Mouse (Mus musculus): ENCODE measurements around the gene Apoc4. TPM values are rescaled to one million over a fixed set of nuclear protein-coding genes. Genes with fewer than 3 reads are reported as not detected.
"Not testable (repeated sequence)": the region's sequence is repeated elsewhere in the genome, so short reads cannot be mapped to it uniquely, and the experiment has no call there.

Apoc4 gene
- total RNA-seq, 2 experiments from 2014 or later, result 82.0 to 218 TPM

DNA sequence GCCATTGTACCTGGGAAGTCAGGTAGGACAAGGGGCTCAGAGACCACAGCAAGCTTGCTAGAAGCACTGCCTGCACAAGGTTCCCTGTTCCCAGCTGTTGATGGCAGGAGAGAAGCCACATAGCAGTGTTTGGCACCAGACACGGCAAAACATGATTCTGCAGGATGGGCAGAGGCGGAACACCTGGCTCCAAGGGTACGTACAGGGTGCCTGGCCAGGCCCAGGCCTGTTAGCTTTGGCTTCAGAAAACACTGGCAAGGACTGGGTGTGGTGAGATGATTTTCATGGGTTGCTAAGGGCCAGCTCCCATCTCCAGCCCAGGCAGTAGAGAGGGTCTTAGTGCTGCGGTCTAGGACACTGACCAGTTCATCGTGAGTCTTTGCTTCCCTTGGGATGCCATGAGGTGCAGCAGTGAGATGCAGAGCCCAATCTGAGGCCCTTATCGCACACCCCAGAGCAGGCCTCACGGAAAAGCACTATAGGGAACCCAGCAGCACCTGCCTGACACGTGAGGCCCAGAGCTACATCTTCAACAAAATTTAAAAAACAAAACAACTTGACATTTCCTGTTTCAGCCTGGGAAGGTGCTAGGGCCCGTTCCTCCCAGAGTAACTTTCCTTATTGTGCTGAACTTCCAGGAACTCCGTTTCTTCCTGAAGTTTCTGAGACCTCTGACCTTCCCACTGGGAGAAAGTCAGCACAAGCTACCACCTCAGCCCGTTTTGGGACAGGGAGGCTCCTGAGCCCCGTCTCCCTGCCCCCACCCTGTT is 19.2 kb upstream of the Apoc4 start:
- no peak for DNase-seq (ENCODE audit: low spot score in 2 of 2)

DNA sequence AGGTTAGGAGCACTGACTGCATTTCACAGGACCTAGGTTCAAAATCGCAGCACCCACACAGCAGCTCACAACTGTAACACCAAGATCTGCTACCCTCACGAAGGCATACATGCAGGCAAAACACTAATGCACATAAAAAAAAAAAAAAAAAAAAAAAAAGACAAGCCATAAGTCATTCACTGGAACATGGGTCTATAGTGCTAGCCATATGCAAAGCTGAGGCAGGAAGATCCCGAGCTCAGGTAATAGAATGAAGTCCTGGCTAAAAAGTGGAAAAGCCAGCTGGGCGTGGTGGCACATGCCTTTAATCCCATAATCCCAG is 18.5 kb upstream of the Apoc4 start:
- DNase-seq (ENCODE audit: low spot score in 2 of 2), result no peak

DNA sequence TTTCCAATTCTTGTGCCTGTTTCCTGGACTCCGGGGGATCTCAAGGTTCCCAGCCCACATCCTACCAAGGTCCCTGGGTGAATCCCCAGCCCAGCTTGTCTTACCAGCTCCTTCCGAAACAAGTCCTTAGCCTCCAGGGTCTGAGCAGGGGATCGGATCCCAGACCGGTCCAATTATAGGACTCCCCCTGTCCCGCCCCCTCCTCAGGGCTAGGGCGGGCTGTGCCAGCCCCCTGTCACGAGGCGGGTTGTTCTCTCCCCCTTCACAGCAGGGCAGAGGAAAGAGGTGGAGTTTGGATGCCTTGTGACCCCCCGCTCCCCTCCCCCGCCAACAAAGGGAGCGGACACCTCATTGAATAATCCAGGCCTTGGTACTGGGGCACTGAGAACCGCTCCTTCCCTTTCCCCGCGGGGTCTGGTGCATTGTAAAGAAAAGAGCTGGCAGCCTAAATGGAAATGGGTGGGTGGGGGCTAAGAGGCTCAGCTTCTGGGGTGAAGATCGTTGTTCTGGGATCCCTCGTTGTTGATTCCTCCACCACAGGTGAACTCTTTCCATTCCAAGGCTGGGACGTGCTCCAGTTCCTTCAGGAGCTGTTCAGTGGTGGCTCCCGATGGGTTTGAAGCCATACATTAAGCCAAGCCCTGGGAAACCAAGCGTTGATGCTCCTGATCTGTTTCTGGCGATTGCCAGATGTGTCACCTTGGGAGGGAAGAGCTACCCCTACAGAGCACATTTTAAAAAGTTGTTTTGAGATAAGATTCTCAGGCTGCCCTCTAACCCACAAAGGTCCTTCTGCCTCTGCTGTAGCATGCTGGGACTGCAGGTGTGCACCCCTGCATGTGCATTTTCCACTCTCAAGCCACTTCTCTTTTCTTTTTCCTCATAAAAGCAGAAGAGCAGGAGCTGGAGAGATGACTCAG is 17.9 kb upstream of the Apoc4 start, which contains the start of gene Apoe:
Gene Apoe (minus strand): TSS at position 282 of the 920 bp plus-strand sequence.
- peak in 1 of 2 experiments; percentile 54 for DNase-seq (ENCODE audit: low spot score in 2 of 2)

DNA sequence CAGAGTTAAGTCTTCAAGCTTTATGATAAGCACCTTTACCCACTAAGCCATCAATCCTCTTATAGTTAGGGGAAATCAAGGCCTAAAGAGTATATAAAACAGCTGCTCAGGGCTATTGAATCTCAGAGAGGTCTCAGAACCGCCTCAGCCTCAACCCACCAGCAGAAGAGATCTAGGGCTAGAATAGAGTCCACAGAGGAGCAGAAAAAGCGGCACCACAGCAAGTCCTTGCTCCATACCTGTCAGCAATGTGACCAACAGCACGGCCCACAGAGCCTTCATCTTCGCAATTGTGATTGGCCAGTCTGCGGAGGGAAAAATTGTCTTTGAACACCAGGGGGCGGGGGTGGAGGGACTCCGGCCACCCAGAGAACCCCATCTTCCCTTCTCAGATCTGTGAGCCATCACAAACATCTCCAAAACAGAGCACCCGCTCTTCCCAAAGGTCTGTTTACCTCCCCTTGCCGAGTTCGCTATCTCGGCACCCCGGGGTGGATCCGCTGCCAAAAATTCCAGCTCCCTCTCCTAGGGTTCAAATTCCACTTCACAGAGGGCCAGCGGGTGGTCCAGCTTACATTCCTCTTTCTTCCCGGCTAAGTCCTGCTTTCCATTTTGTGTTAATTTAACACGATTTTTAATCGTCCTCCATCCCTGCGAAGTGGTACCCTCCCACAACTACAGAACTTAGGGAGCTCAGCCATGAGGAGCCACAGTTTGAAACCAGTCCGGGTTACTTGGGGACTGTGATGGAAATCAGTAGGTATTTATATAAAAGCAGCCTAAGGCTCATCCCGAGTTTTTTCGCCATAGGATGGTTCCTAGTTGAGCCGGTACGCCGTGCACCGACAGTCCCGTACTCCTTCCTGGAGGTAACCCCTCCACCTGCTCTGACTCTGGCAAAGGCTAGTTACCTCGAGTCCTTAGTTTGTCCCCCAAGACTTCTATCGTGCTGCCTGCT is 16.9 kb upstream of the Apoc4 start:
- no peak for DNase-seq (ENCODE audit: low spot score in 2 of 2)

DNA sequence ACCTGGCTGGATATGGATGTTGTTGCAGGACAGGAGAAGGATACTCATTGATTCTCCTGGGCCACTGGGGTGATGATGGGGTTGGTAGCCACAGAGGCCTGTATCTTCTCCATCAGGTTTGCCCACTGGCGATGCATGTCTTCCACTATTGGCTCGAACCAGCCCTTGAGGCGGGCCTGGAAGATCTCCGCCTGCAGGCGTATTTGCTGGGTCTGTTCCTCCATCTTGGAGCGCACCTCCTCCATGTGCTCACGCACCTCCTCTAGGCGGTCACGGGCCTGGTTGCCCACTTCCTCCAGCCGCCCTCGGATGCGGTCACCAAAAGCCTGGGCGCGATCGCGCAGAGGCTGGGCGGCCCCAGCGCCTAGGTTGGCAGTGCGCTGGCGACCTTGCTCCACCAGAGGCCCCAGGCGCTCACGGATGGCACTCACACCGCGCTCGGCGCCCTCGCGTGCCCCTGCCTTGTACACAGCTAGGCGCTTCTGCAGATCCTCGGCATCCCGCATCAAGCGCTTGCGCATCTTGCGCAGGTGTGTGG is 15.1 kb upstream of the Apoc4 start:
- no peak for DNase-seq (ENCODE audit: low spot score in 2 of 2)

DNA sequence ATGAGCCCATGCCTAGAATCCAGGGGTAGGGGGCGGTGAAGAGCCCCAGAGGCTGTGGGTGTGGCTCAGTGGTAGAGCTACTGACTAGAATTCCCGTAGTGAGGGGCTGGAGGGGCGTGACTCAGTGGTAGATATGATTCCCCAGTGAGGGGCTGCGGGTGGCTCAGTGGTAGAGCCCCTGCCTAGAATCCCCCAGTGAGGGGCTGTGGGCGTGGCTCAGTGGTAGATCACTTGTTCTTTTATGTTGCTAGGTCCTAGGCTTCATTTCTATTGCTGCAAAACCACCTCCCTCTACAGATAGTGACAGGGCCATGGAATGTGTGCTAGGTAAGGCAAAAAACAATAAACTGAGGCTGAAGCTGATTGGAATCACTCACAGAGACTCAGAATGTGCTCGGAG is 14.6 kb upstream of the Apoc4 start:
- no peak for DNase-seq (ENCODE audit: low spot score in 2 of 2)

DNA sequence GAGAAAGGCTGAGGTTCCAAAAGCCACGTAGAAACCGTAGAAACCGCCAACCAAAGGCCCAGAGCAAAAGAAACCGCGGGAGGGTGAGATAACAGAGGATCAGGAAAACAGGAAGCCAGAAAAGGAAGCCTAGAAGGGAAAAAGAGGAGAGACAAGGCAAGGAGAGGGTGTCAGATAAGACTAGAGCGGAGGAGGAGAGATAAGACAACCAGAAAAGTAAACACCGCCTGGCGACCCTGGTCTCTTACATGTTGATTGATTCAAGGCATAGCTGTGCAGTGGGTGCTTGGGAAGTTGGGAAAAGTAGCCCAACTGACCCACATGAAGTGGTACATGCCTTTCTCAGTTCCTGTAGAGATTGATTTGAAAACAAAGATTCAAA is 13.9 kb upstream of the Apoc4 start:
- DNase-seq (ENCODE audit: low spot score in 2 of 2), result no peak

DNA sequence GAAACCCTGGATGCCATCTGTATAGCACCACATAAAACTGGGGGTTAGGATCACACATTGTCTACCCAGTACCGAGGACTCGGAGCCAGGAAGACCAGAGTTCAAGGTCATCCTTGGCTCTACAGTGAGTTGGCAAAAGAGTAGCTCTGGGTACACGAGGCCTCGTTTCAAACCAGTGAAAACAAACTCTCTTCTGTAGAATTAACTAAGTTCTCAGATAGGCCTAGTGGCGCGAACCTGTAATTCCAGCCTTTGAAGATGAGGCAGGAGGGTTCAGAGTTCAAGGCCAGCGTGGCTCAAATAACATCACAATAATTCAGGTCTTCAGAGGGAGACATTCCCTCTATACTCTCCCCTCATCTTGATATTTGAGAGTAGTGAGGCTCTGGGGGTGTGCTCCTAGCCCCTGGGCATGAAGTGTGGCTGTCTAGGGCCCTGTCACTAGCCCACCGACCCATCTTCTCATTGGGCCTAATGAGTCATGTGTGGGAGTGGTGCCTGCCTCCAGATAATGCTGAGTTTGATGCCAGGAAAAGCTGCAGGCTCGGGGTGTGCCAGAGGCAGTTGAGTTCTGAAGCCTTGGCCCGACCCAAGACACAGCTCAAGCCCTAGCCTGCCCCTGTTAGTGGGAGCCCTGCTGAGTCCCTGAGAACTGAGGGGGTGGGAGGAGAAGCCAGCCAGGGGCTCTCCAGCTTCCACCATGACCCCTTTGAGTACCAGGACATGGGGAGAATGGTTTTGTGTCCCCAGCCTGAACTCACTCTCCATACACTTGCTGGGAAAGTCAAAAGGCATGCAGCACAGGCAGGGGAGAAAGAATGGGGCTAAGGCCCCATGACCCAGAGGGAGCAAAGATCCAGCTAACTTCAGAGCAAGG is 13.3 kb upstream of the Apoc4 start:
- no peak for DNase-seq (ENCODE audit: low spot score in 2 of 2)

DNA sequence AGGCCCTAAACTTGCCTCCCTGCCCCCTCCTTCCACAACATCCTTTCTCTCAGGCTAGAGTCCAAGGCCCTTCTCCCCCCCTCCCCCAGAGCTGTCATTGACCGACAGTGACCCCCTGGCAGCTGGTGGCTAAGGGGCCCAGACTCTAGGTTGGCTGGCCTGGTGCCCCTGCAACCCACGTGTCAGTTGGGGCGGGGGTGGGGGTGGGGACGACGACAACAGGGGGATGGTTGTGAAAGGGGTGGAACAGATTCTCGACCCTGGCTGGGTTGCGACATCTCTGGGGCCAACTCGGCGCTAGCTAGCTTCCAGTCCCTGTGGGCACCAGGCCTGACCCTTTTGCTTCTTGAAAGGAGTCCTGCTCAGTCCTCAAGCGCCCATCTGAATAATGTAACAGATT is 12.1 kb upstream of the Apoc4 start:
- DNase-seq (ENCODE audit: low spot score in 2 of 2), result peak in 1 of 2 experiments; percentile 50

DNA sequence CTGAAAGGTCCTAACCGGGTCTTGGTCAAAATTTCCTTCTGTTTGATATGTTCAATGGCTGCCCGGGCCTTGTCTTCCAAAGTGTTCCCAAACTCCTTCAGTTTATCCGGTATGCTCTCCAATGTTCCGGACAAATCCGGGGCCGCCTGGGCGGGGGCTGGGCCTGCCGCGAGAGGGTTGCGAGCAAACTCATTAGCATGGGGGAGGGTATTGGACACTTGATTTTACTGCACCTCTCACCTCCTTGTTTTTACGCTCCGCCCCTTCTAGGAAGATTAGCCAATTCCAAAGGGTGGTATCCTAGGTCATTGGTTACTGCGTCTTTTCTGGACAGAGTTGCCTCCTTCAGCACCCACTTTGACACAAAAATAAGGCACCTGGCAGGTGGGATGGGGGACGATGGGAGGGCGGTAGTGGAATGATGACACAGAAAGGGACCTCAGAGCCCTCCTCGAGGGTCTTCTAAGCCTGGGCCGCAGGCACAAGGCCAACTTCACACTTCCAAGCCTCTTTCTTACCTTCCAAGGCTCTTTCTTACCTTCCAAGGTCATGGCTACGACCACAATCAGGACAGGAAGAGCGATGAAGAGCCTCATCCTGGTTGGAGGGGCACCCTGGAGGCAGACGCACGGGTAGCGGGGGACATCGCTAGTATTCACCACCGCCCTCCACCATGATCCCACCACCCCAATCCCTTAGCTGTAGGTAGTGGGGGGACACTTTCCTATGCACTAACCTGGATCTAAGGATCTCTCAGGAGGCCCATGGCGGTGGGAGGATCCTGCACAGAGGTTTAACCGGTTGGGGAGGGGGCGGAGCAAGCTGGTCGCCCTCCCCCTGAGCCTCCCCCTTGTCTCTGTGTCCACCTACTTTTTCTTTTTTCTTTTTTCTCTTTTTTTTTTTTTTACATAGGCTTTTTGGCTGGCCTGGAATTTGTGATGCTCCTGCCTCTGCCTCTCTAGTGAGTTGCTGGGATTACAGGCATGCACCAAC is 10.9 kb upstream of the Apoc4 start, which contains the start of gene Apoc1:
Gene Apoc1 (minus strand): TSS at position 788 of the 993 bp plus-strand sequence.
- DNase-seq (ENCODE audit: low spot score in 2 of 2), result no peak

DNA sequence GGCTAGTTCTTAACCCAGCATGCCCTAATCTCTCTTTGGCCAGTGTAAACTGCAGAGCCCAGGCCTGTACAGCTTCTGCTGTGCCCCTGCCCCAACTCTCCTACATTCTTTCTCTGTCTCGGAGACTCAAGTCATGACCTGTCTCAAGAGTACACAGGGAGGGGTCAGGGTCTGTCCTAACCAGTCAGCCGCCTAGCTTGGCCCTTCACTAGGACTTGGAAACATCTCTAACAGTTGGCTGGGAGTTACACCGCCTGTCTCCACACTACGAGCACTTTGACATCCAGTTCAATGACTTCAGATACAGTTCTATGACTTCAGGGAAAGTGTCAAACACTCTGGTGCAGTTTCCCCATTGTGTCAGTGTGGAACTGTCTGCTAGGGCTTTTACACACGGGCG is 10.2 kb upstream of the Apoc4 start:
- no peak for DNase-seq (ENCODE audit: low spot score in 2 of 2)

DNA sequence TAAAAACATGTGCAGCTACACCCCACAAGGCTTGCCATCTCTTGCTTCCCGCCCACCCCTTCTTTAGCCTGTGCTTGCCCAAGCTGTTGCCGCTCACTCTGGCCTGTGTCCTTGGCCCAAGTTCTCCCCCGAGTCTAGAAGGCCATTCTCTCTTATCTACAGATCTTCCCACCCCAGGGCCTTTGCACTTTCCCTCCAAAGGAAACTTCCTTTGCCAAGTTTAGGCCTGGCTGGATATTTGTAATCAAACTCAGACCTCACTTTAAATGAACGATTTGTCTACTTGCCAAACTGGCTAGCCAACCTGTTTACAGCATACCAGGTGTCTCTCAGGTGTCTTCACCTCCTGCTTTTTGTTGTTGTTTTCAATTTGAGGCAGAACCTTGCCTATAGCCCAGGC is 9.6 kb upstream of the Apoc4 start:
- no peak for DNase-seq (ENCODE audit: low spot score in 2 of 2)

DNA sequence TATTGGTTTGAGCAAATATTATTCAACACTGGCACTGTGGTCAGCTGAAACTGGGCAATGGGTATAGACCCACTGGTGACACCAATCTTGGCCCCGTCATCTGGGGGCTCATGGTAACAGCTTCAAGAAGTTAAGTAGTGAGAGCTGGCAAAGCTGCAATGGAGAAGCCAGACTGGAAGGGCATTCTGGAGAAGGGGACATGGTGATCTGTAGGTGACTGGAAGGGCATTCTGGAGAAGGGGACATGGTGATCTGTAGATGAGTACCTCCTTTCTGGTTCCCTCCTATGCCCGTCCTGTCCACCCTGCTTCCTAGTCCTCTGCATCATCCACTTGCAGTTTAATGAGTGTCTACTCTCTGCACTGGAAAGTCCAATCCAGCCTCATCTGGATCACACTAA is 7.3 kb upstream of the Apoc4 start:
- no peak for DNase-seq (ENCODE audit: low spot score in 2 of 2)

DNA sequence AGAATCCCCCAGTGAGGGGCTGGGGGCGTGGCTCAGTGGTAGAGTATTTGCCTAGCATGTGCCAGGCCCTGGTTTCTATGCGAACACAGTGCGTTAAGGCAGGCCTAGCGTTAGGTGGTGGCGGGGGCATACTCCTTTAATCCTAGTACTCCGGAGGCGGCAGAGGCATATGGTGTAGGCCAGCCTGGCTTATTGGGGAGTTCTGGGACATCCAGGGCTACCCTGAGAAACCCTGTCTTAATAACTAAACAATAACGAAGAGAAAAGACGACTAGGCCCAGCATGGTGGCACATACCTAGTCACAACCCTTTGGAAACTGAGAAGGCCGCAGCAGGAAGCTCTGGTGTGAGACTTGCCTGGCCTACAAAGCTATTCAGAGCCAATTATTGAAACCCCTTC is 6.8 kb upstream of the Apoc4 start:
- DNase-seq (ENCODE audit: low spot score in 2 of 2), result no peak

DNA sequence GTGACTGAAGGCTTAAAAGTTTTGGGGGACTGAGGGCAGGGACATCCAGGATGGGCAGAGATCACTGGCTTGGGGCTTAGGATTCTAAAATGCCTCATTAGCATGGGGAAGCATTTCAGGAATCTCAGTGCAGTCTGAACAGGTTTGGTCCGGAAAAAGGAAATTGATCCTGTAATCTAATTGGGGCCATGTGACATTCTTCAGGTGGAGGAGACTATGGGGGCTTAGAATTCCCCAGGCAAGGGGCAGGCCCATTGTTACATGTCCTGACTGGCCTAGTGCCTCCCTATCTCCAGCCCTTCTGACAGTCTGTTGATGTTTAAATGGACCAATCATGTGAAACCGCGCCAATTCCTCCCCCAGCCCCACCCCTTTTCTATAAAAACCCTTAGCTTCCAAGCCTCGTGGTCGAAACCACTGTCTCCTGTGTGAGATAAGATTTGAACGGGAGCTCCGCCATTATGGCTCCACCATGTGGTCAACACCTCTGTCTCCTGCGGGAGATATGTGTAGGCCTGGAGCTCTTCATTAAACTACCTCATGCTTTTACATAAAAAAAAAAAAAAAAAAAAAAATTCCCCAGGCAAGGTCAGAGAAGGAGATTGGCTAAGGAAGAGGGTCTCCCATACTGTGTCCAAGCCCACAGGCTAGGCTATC is 5.8 kb upstream of the Apoc4 start:
- DNase-seq (ENCODE audit: low spot score in 2 of 2), result not testable (repeated sequence)

DNA sequence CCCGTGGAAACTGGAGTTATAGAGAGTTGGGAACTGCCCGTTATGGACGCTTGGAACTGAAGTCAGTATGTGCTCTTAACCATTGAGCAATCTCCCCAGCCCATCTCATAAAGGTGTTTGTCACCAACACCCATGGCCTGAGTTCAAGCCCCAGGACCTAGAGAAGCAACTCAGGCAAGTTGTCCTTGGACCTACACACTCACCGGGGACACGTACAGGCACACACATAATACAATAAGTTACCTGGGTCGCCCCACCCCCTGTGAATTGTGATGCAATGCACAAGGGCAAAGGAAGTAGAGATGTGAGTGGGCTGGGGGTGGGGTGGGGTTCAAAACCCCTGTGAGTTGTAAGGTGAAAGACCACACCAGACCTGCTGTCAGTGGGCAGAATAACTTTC is 5.2 kb upstream of the Apoc4 start:
- DNase-seq (ENCODE audit: low spot score in 2 of 2), result no peak

DNA sequence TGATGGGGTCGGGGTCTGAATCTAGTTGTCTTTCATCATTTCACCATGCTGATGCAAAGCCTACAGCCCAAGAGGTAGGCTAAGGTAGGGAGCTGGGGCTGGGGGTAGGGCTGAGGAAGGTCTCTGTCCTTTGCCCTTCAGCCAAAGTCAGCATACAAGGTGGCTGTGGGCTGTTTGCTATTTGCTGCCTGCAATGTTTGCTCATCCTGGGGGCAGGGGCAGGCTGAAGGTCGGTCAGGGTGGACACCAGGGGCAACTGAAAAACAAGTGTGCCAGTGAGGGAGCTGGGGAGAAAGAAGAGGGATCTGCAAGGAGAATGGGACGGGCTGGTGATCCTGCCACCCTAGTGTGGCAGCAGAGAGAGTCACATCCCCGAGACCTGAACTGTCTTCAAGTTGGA is 4.1 kb upstream of the Apoc4 start:
- DNase-seq (ENCODE audit: low spot score in 2 of 2), result no peak

DNA sequence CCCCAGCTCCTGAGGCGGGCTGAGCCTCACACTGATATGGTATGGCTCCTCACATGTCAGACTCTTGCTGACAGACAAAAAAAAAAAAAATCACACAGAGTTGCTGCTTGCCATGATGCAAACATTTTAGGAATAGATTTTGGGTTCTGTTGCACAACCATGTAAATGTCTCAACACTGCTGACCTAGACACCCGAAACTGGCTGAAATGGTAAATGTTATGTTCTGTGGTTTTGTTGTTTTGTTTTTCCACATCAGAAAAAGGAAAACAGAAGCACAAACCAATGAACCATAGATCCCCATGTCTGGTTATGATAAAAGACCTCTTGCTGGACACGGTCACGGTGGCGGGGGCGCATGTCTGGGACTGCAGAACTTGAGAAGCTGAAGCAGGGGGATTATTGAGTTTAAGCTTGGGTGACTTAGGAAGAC is 2.5 kb upstream of the Apoc4 start:
- no peak for DNase-seq (ENCODE audit: low spot score in 2 of 2)
